Mouse (Mus musculus): ENCODE measurements around the gene Mrpl43. TPM values are rescaled to one million over a fixed set of nuclear protein-coding genes. Genes with fewer than 3 reads are reported as not detected.
"Not testable (repeated sequence)": the region's sequence is repeated elsewhere in the genome, so short reads cannot be mapped to it uniquely, and the experiment has no call there.

Mrpl43 gene
- polyA plus RNA-seq, 1 experiment: 43.4 TPM

- peak; percentile 39; the same call in 1 of the 2 replicates for TF ChIP-seq CTCF (IDR thresholded peaks at IDR 0.05; ENCODE audit: control insufficient read depth, insufficient read depth, insufficient replicate concordance, low read depth, low read length)
- peak; percentile 51; the same call in 1 of the 2 replicates for TF ChIP-seq POLR2A (IDR thresholded peaks at IDR 0.05; ENCODE audit: control insufficient read depth, low read depth, low read length)
- Histone ChIP-seq H3K4me3 (ENCODE audit: control insufficient read depth, low read depth, low read length) (peak within 1 kb of the TSS; percentile 79), H3K27me3 (ENCODE audit: control insufficient read depth, insufficient read depth, low read length) (no peaks in the 10 kb centered on the region), H3K27ac (ENCODE audit: control insufficient read depth, insufficient read depth, low read depth, low read length) (peak within 1 kb of the TSS; percentile 73), H3K4me1 (ENCODE audit: control insufficient read depth, insufficient read depth, low read length) (peaks cover 24% of the 10 kb centered on the region), H3K36me3 (ENCODE audit: control insufficient read depth, insufficient read depth, low read length) (no peaks in the 10 kb centered on the region)
These were observed 41.2 kb upstream of the Mrpl43 start, which contains the start of gene Sfxn3 for GRCm38 (mm10) chr19:45047417-45047934. Gene Sfxn3, plus strand, starts transcription at chr19:45047503.

- H3K36me3 ChIP-seq (ENCODE audit: control insufficient read depth, insufficient read depth, low read length): no peaks in the 10 kb centered on the region
- no peaks in the 10 kb centered on the region for H3K27me3 ChIP-seq (ENCODE audit: control insufficient read depth, insufficient read depth, low read length)
- TF ChIP-seq CTCF (IDR thresholded peaks at IDR 0.05; ENCODE audit: control insufficient read depth, insufficient read depth, insufficient replicate concordance, low read depth, low read length) (0 out of 2 replicates have a peak, but pooled peaks have one; percentile 13), POLR2A (IDR thresholded peaks at IDR 0.05; ENCODE audit: control insufficient read depth, low read depth, low read length) (no peak)
- peaks cover 24% of the 10 kb centered on the region for H3K4me1 ChIP-seq (ENCODE audit: control insufficient read depth, insufficient read depth, low read length)
- peak overlapping the region; percentile 79 for H3K4me3 ChIP-seq (ENCODE audit: control insufficient read depth, low read depth, low read length)
- peak overlapping the region; percentile 32; the same call in 1 of the 2 replicates for H3K27ac ChIP-seq (ENCODE audit: control insufficient read depth, insufficient read depth, low read depth, low read length)
These were observed 40.5 kb upstream of the Mrpl43 start for GRCm38 (mm10) chr19:45046523-45047321.

GRCm38 (mm10) chr19:45045651-45046050, 39.4 kb upstream of the Mrpl43 start, which contains the start of gene Pdzd7:
Gene Pdzd7, minus strand, starts transcription at chr19:45045717.
- no peaks in the 10 kb centered on the region for H3K36me3 ChIP-seq (ENCODE audit: control insufficient read depth, insufficient read depth, low read length)
- TF ChIP-seq POLR2A (IDR thresholded peaks at IDR 0.05; ENCODE audit: control insufficient read depth, low read depth, low read length) (no peak), CTCF (IDR thresholded peaks at IDR 0.05; ENCODE audit: control insufficient read depth, insufficient read depth, insufficient replicate concordance, low read depth, low read length) (no peak)
- H3K27me3 ChIP-seq (ENCODE audit: control insufficient read depth, insufficient read depth, low read length): no peaks in the 10 kb centered on the region
- H3K27ac ChIP-seq (ENCODE audit: control insufficient read depth, insufficient read depth, low read depth, low read length): no peak within 1 kb of the TSS
- peak within 1 kb of the TSS; percentile 79 for H3K4me3 ChIP-seq (ENCODE audit: control insufficient read depth, low read depth, low read length)
- peaks cover 24% of the 10 kb centered on the region for H3K4me1 ChIP-seq (ENCODE audit: control insufficient read depth, insufficient read depth, low read length)

GRCm38 (mm10) chr19:45045236-45045635, 39.0 kb upstream of the Mrpl43 start:
- TF ChIP-seq POLR2A (IDR thresholded peaks at IDR 0.05; ENCODE audit: control insufficient read depth, low read depth, low read length): no peak
- TF ChIP-seq CTCF (IDR thresholded peaks at IDR 0.05; ENCODE audit: control insufficient read depth, insufficient read depth, insufficient replicate concordance, low read depth, low read length): no peak
- no peak overlapping the region for H3K4me3 ChIP-seq (ENCODE audit: control insufficient read depth, low read depth, low read length)
- peaks cover 27% of the 10 kb centered on the region for H3K4me1 ChIP-seq (ENCODE audit: control insufficient read depth, insufficient read depth, low read length)
- H3K27ac ChIP-seq (ENCODE audit: control insufficient read depth, insufficient read depth, low read depth, low read length): no peak overlapping the region
- no peaks in the 10 kb centered on the region for H3K27me3 ChIP-seq (ENCODE audit: control insufficient read depth, insufficient read depth, low read length)
- H3K36me3 ChIP-seq (ENCODE audit: control insufficient read depth, insufficient read depth, low read length): no peaks in the 10 kb centered on the region

- Histone ChIP-seq H3K4me1 (ENCODE audit: control insufficient read depth, insufficient read depth, low read length) (peaks cover 32% of the 10 kb centered on the region), H3K27ac (ENCODE audit: control insufficient read depth, insufficient read depth, low read depth, low read length) (no peak overlapping the region), H3K36me3 (ENCODE audit: control insufficient read depth, insufficient read depth, low read length) (no peaks in the 10 kb centered on the region), H3K27me3 (ENCODE audit: control insufficient read depth, insufficient read depth, low read length) (no peaks in the 10 kb centered on the region), H3K4me3 (ENCODE audit: control insufficient read depth, low read depth, low read length) (no peak overlapping the region)
- no peak for TF ChIP-seq CTCF (IDR thresholded peaks at IDR 0.05; ENCODE audit: control insufficient read depth, insufficient read depth, insufficient replicate concordance, low read depth, low read length)
- no peak for TF ChIP-seq POLR2A (IDR thresholded peaks at IDR 0.05; ENCODE audit: control insufficient read depth, low read depth, low read length)
These were observed 38.2 kb upstream of the Mrpl43 start for GRCm38 (mm10) chr19:45044389-45044927.

- no peak overlapping the region for H3K27ac ChIP-seq (ENCODE audit: control insufficient read depth, insufficient read depth, low read depth, low read length)
- H3K4me1 ChIP-seq (ENCODE audit: control insufficient read depth, insufficient read depth, low read length): peaks cover 7% of the 10 kb centered on the region; the same call in 1 of the 2 replicates
- H3K4me3 ChIP-seq (ENCODE audit: control insufficient read depth, low read depth, low read length): no peak overlapping the region
- no peak for TF ChIP-seq POLR2A (IDR thresholded peaks at IDR 0.05; ENCODE audit: control insufficient read depth, low read depth, low read length)
- no peak for TF ChIP-seq CTCF (IDR thresholded peaks at IDR 0.05; ENCODE audit: control insufficient read depth, insufficient read depth, insufficient replicate concordance, low read depth, low read length)
- no peaks in the 10 kb centered on the region for H3K27me3 ChIP-seq (ENCODE audit: control insufficient read depth, insufficient read depth, low read length)
- no peaks in the 10 kb centered on the region for H3K36me3 ChIP-seq (ENCODE audit: control insufficient read depth, insufficient read depth, low read length)
These were observed 34.0 kb upstream of the Mrpl43 start for GRCm38 (mm10) chr19:45040214-45040613.

GRCm38 (mm10) chr19:45038198-45038597, 32.0 kb upstream of the Mrpl43 start:
- not testable (repeated sequence) for H3K4me1 ChIP-seq (ENCODE audit: control insufficient read depth, insufficient read depth, low read length); H3K27ac ChIP-seq (ENCODE audit: control insufficient read depth, insufficient read depth, low read depth, low read length); H3K4me3 ChIP-seq (ENCODE audit: control insufficient read depth, low read depth, low read length); H3K27me3 ChIP-seq (ENCODE audit: control insufficient read depth, insufficient read depth, low read length); H3K36me3 ChIP-seq (ENCODE audit: control insufficient read depth, insufficient read depth, low read length)
